Mouse (Mus musculus): ENCODE measurements around the gene Stkld1. TPM values are rescaled to one million over a fixed set of nuclear protein-coding genes. Genes with fewer than 3 reads are reported as not detected.
"Not testable (repeated sequence)": the region's sequence is repeated elsewhere in the genome, so short reads cannot be mapped to it uniquely, and the experiment has no call there.

Gene Stkld1
- 0.23 TPM in 1 of 2 replicates, not detected in the other for total RNA-seq (2017)

- ATAC-seq (replicated peaks; ENCODE audit: low read depth, poor library complexity, severe bottlenecking), result peak; percentile 87
Measured at GRCm38 (mm10) chr2:26933304-26934055, at the start of gene Stkld1, which contains the start of gene Surf4. Gene Stkld1, plus strand, starts transcription at chr2:26934047. Gene Surf4, minus strand, starts transcription at chr2:26933928.

GRCm38 (mm10) chr2:26885541-26885940, 48.3 kb upstream of the Stkld1 start:
- ATAC-seq (replicated peaks; ENCODE audit: low read depth, poor library complexity, severe bottlenecking), result not testable (repeated sequence)

- ATAC-seq (replicated peaks; ENCODE audit: low read depth, poor library complexity, severe bottlenecking), result not testable (repeated sequence)
Measured at GRCm38 (mm10) chr2:26886170-26886569, 47.7 kb upstream of the Stkld1 start.

GRCm38 (mm10) chr2:26895898-26896297, 37.9 kb upstream of the Stkld1 start:
- ATAC-seq (replicated peaks; ENCODE audit: low read depth, poor library complexity, severe bottlenecking), result no peak

GRCm38 (mm10) chr2:26900731-26901130, 33.1 kb upstream of the Stkld1 start:
- ATAC-seq (replicated peaks; ENCODE audit: low read depth, poor library complexity, severe bottlenecking), result no peak

GRCm38 (mm10) chr2:26901834-26902400, 31.9 kb upstream of the Stkld1 start:
- ATAC-seq (replicated peaks; ENCODE audit: low read depth, poor library complexity, severe bottlenecking), result no peak

GRCm38 (mm10) chr2:26902467-26903220, 31.2 kb upstream of the Stkld1 start, which contains the start of gene Surf6:
Gene Surf6, minus strand, starts transcription at chr2:26902879.
- ATAC-seq (replicated peaks; ENCODE audit: low read depth, poor library complexity, severe bottlenecking), result peak; percentile 93

- ATAC-seq (replicated peaks; ENCODE audit: low read depth, poor library complexity, severe bottlenecking), result no peak
Measured at GRCm38 (mm10) chr2:26903311-26903710, 30.5 kb upstream of the Stkld1 start.

GRCm38 (mm10) chr2:26905936-26906335, 27.9 kb upstream of the Stkld1 start:
- no peak for ATAC-seq (replicated peaks; ENCODE audit: low read depth, poor library complexity, severe bottlenecking)

- ATAC-seq (replicated peaks; ENCODE audit: low read depth, poor library complexity, severe bottlenecking), result no peak
Measured at GRCm38 (mm10) chr2:26906431-26906830, 27.4 kb upstream of the Stkld1 start.

- ATAC-seq (replicated peaks; ENCODE audit: low read depth, poor library complexity, severe bottlenecking), result no peak
Measured at GRCm38 (mm10) chr2:26907109-26907508, 26.7 kb upstream of the Stkld1 start.

GRCm38 (mm10) chr2:26908710-26909386, 25.0 kb upstream of the Stkld1 start:
- no peak for ATAC-seq (replicated peaks; ENCODE audit: low read depth, poor library complexity, severe bottlenecking)

GRCm38 (mm10) chr2:26909387-26909784, 24.5 kb upstream of the Stkld1 start:
- ATAC-seq (replicated peaks; ENCODE audit: low read depth, poor library complexity, severe bottlenecking), result no peak

GRCm38 (mm10) chr2:26910124-26910993, 23.5 kb upstream of the Stkld1 start, which contains the start of the genes Med22 and Rpl7a:
Gene Med22, minus strand, starts transcription at chr2:26910677.
Gene Rpl7a, plus strand, starts transcription at chr2:26910764.
- ATAC-seq (replicated peaks; ENCODE audit: low read depth, poor library complexity, severe bottlenecking), result peak; percentile 76

GRCm38 (mm10) chr2:26910994-26911765, 22.7 kb upstream of the Stkld1 start:
- no peak; the same call in 1 of the 2 replicates for ATAC-seq (replicated peaks; ENCODE audit: low read depth, poor library complexity, severe bottlenecking)

GRCm38 (mm10) chr2:26912253-26912770, 21.5 kb upstream of the Stkld1 start:
- no peak for ATAC-seq (replicated peaks; ENCODE audit: low read depth, poor library complexity, severe bottlenecking)

GRCm38 (mm10) chr2:26913416-26914147, 20.3 kb upstream of the Stkld1 start:
- no peak for ATAC-seq (replicated peaks; ENCODE audit: low read depth, poor library complexity, severe bottlenecking)

All from common myeloid progenitor, adult 5-6 weeks (primary cell).